Mouse (Mus musculus) thymus, adult 2 months (tissue): ENCODE measurements around the gene Zbtb20. TPM values are rescaled to one million over a fixed set of nuclear protein-coding genes. Genes with fewer than 3 reads are reported as not detected.

ENCODE experiments used
- DNase-seq: peaks from one replicate; pipeline ENCODE4 v3.0.0; 2021
- H3K27ac ChIP-seq: fragments of 200-500 bp; 2 replicates; pipeline ENCODE4 v1.5.1; 2012; ENCODE audit warnings: low read length, control low read depth; ENCODE audit not compliant: control insufficient read depth, insufficient read depth
- H3K27me3 ChIP-seq: fragments of 200-500 bp; 2 replicates; pipeline ENCODE4 v1.6.1; 2012; ENCODE audit warnings: mild to moderate bottlenecking, low read length, moderate library complexity, mixed read lengths; ENCODE audit not compliant: control insufficient read depth, insufficient read depth
- H3K36me3 ChIP-seq: fragments of 200-500 bp; 2 replicates; pipeline ENCODE4 v1.6.1; 2012; ENCODE audit warnings: mild to moderate bottlenecking, low read length, moderate library complexity; ENCODE audit not compliant: control insufficient read depth, insufficient read depth
- H3K4me1 ChIP-seq: fragments of 200-500 bp; replicated peaks from 2 replicates; pipeline ENCODE4 v1.6.1; 2012; ENCODE audit warnings: low read length; ENCODE audit not compliant: control insufficient read depth, insufficient read depth
- H3K4me3 ChIP-seq: fragments of 200-500 bp; 2 replicates; pipeline ENCODE4 v1.5.1; 2012; ENCODE audit warnings: mild to moderate bottlenecking, low read length, control low read depth, moderate library complexity; ENCODE audit not compliant: control insufficient read depth, insufficient read depth
- CTCF ChIP-seq: fragments of 200-500 bp; IDR thresholded peaks from 2 replicates; pipeline ENCODE4 v1.5.1; 2012; ENCODE audit warnings: mild to moderate bottlenecking, control low read depth, low read length, moderate library complexity, borderline replicate concordance; ENCODE audit not compliant: control insufficient read depth, poor library complexity, insufficient read depth; ENCODE audit errors: extremely low read depth
- POLR2A ChIP-seq: fragments of 200-500 bp; IDR thresholded peaks from 2 replicates; pipeline ENCODE4 v1.6.1; 2012; ENCODE audit warnings: mild to moderate bottlenecking, low read length, control low read depth, moderate library complexity; ENCODE audit not compliant: control insufficient read depth, poor library complexity, insufficient read depth; ENCODE audit errors: extremely low read depth
- WGBS: fragments of 180-500 bp; shearing (Covaris S2); methylation state at CpG from one replicate; pipeline ENCODE4 v1.1.7; 2018; 5-methylcytosine and 5-hydroxymethylcytosine counted together
- polyA plus RNA-seq: library from polyadenylated mRNA; depleted of rRNA; stranded (reverse); fragments of >200 nt; gene quantifications from 2 replicates; pipeline ENCODE4 v1.2.3, GENCODE M21; 2012

The Zbtb20 gene
- polyA plus RNA-seq, 1 experiment = 19.1 TPM

DNA sequence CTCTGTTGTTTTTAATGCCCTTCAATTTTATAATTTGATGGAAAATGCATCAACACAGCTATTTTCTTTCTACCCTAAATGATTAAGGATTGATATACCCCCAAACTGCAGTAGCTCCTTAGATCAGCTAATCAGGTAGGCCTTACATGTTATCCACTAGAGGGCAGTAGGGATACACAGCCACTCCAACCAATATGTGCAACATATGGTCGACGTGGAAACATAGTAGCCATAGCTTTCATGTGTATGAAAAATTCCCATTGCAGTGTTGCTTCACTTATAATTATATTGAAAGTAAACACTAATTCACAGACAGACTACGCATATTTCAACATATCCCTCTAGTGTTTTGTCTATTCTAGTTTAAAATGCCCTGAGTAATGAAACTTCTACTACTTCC lies 664.4 kb downstream of the Zbtb20 start:
- Histone ChIP-seq H3K27me3 (no peaks in the 10 kb centered on the region), H3K36me3 (no peaks in the 10 kb centered on the region), H3K27ac (no peak overlapping the region), H3K4me1 (no peaks in the 10 kb centered on the region), H3K4me3 (no peak overlapping the region)
- WGBS = 30% methylated on average over 3 of the region's 3 CpGs
- DNase-seq = no peak
- TF ChIP-seq POLR2A (no peak), CTCF (no peak)

DNA sequence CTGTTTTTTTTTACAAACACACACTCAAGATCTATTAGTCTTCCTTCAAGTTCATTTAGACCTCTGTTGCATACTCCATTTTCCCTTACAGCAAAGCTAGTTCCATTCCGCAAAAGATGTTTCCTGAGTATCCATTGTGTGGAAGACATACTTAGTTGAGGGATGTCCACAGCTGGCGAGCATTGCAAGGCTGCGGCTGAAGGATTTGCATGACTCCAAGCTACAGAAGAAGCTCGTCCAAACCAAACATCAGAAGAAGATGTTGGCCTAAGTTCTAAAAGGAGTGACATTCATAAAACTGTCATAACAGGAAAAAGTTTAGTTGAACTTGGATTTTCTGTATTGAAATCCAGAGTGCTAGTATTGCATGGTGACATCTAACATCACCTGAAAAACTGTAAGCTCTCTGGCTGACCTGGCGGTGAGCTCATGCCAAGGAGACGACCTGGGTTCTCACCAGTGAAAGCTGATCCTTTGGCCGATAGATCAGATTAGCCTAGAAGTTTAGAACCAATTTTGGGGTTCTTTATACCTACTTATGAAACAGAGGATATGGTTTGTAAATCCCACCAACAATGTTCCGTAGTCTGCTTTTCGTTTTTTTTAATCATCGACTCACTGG lies 665.0 kb downstream of the Zbtb20 start:
- Histone ChIP-seq H3K4me1 (no peaks in the 10 kb centered on the region), H3K36me3 (no peaks in the 10 kb centered on the region), H3K4me3 (no peak overlapping the region), H3K27me3 (no peaks in the 10 kb centered on the region), H3K27ac (no peak overlapping the region)
- DNase-seq = no peak
- 97% methylated on average over 10 of the region's 10 CpGs for whole genome bisulfite sequencing
- TF ChIP-seq POLR2A = no peak
- no peak for TF ChIP-seq CTCF

DNA sequence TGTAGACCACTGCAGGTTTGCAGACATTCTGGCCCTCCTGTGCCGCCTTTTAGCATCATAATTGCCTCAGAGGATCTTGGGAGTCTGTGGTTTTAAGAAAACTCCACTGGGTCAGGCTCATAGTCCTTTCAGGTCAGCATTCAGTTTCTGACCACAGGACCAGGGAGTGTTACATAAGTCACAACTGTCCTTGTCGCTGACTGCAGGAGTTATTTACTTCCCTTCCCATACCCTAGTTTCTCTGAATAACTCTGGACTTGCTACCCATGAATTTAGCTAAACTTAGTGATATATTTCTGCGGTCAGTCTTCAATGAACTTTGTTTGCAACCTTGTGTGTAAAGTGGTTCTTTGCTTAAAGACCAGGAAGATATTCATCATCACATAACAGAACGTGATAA lies 669.6 kb downstream of the Zbtb20 start:
- no peaks in the 10 kb centered on the region for H3K27me3 ChIP-seq
- DNase-seq = no peak
- TF ChIP-seq POLR2A (no peak), CTCF (no peak)
- no peaks in the 10 kb centered on the region for H3K36me3 ChIP-seq
- H3K4me3 ChIP-seq = no peak overlapping the region
- peaks cover 6% of the 10 kb centered on the region for H3K4me1 ChIP-seq
- H3K27ac ChIP-seq = no peak overlapping the region
- WGBS = 88% methylated on average over 4 of the region's 4 CpGs

- no peak for DNase-seq
- 79% methylated on average over 19 of the region's 19 CpGs for WGBS
- H3K36me3 ChIP-seq = no peaks in the 10 kb centered on the region
- no peak overlapping the region for H3K4me3 ChIP-seq
- no peak for TF ChIP-seq CTCF
- TF ChIP-seq POLR2A = no peak
- H3K27me3 ChIP-seq = no peaks in the 10 kb centered on the region
- no peak overlapping the region for H3K27ac ChIP-seq
- H3K4me1 ChIP-seq = peaks cover 6% of the 10 kb centered on the region
Measured at GRCm38 (mm10) chr16:43547323-43548180, 671.9 kb downstream of the Zbtb20 start.

- Histone ChIP-seq H3K4me1 (peaks cover 6% of the 10 kb centered on the region), H3K27me3 (no peaks in the 10 kb centered on the region), H3K36me3 (no peaks in the 10 kb centered on the region), H3K27ac (no peak overlapping the region), H3K4me3 (no peak overlapping the region)
- TF ChIP-seq CTCF = no peak
- TF ChIP-seq POLR2A = no peak
- no peak for DNase-seq
- WGBS = 91% methylated on average over 5 of the region's 5 CpGs
Measured at GRCm38 (mm10) chr16:43548774-43549173, 673.1 kb downstream of the Zbtb20 start.

DNA sequence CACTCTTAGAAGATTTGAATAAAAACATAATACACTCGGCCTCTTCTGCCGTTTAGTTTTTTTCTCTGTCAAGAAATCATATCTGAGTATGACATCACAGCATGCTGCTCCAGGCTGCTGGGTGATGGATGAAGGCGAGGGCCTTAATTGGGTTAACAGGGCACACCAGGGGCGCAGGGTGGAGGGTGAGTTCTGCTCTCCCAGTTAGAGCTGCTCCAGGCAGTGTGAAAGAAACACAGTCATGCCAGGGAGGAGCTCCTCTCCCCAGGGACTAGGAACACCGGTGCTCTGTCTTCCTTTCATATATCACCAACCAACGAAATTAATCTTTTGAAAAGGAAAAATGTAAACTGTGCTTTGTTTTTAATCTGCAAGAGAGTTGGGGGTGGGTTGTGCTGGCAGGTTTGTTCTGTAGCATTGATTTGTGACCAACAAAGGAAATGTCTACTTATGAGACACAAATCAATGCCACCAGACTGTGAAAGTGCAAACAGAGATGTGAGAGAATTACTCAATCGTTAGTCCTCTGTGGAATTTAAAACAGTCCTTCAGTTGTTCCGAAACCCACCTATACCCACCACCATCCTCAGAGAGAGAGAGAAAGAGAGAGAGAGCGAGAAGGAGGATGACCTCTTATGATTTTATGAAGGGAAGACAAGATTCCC lies 673.9 kb downstream of the Zbtb20 start:
- Histone ChIP-seq H3K4me1 (peaks cover 6% of the 10 kb centered on the region), H3K27ac (no peak overlapping the region), H3K36me3 (no peaks in the 10 kb centered on the region), H3K27me3 (no peaks in the 10 kb centered on the region), H3K4me3 (no peak overlapping the region)
- 77% methylated on average over 9 of the region's 9 CpGs for WGBS
- DNase-seq = no peak
- TF ChIP-seq CTCF (no peak), POLR2A (no peak)
